Comparison of ENCODE assay signal across 10 mouse cellular contexts in genomic region chr6:54431761-54432160, GRCm38 (mm10). TPM values are rescaled to one million over a fixed set of nuclear protein-coding genes. Genes with fewer than 3 reads are reported as not detected.
A peak's percentile ranks its signal among the peaks of the same experiment; 100 is the strongest.
DNase-seq lines count a peak whose midpoint lies in the region; TF ChIP-seq lines count a peak whose summit lies in the region.
"Had no signal": no experiment of that assay in that cellular context is flagged by ENCODE, and none has a peak within 500 bp of the region (broad histone marks: within the 10 kb centered on the region; RNA-seq: fewer than 3 reads in every experiment).

No protein-coding gene starts in this region.

- peak; percentile 46; the same call in 1 of the 2 replicates for TF ChIP-seq EP300 in heart, adult 2 months (IDR thresholded peaks at IDR 0.05; ENCODE audit: insufficient read depth, low read depth, low read length)

- intact Hi-C loops in heart, adult 2 months (cut with DNase I): loop anchor here (5.0 kb wide), 1 partner anchor 46 kb away; no protein-coding TSS in a partner anchor
- intact Hi-C loops in heart, postnatal 25 days (cut with DNase I): no loop called here

- TF ChIP-seq POLR2A in heart, adult 2 months (IDR thresholded peaks at IDR 0.05; ENCODE audit: insufficient read depth, low read depth, low read length): no peak
- no peak for TF ChIP-seq POLR2A in olfactory bulb, adult 2 months (IDR thresholded peaks at IDR 0.05; ENCODE audit: insufficient read depth, low read depth, low read length)

- no peak overlapping the region for H3K4me3 ChIP-seq in heart, adult 2 months
- peak overlapping the region; percentile 84 for H3K4me3 ChIP-seq in layer of hippocampus, adult 2 months
- peak overlapping the region; percentile 17 for H3K4me3 ChIP-seq in olfactory bulb, adult 2 months (ENCODE audit: insufficient read depth, low read depth, low read length)

- H3K79me2 ChIP-seq in heart, adult 2 months (replicated peaks; ENCODE audit: control insufficient read depth, insufficient read depth, low read length): peaks cover 2% of the 10 kb centered on the region

- no peaks in the 10 kb centered on the region for H3K36me3 ChIP-seq in heart, adult 2 months (ENCODE audit: control insufficient read depth, insufficient read depth, low read length)

- no peak overlapping the region for H3K27ac ChIP-seq in heart, adult 2 months
- H3K27ac ChIP-seq in layer of hippocampus, adult 2 months: peak overlapping the region; percentile 94
- H3K27ac ChIP-seq in olfactory bulb, adult 2 months (ENCODE audit: insufficient read depth, low read depth, low read length): peak overlapping the region; percentile 75
- H3K27ac ChIP-seq: liver, embryonic 14.5 days had no signal

- WGBS in heart, adult 2 months: 59% methylated on average over 10 of the region's 10 CpGs
- 23% methylated on average over 10 of the region's 10 CpGs for WGBS in olfactory bulb, adult 2 months

- peak; percentile 31 to 34 for DNase-seq in heart, adult 2 months
- no peak for DNase-seq in heart, postnatal 25 days (ENCODE audit: low spot score)
- peak; percentile 72 to 75 for DNase-seq in cerebellum, postnatal 25 days
- peak; percentile 87 to 90 for DNase-seq in layer of hippocampus, adult 2 months (ENCODE audit: low spot score in 2 of 2)
- no peak for DNase-seq in spleen, postnatal 36 days (ENCODE audit: low spot score in 2 of 2)
- DNase-seq in T-cell, adult 2 months (ENCODE audit: low spot score): no peak
- DNase-seq in adrenal gland, postnatal 14 days: no peak
- DNase-seq: gastrocnemius, postnatal 14 days had no signal

- no peak overlapping the region for H3K9ac ChIP-seq in heart, adult 2 months (ENCODE audit: low read depth, low read length)
- H3K9ac ChIP-seq: liver, embryonic 14.5 days had no signal

- H3K27me3 ChIP-seq in heart, adult 2 months (ENCODE audit: control insufficient read depth, insufficient read depth, low read length): no peaks in the 10 kb centered on the region

- TF ChIP-seq CTCF in heart, adult 2 months (IDR thresholded peaks at IDR 0.05): no peak
- no peak for TF ChIP-seq CTCF in layer of hippocampus, adult 2 months (conservative IDR thresholded peaks at IDR 0.05)
- no peak for TF ChIP-seq CTCF in olfactory bulb, adult 2 months (IDR thresholded peaks at IDR 0.05; ENCODE audit: insufficient read depth, low read depth, low read length)

- peaks cover 2% of the 10 kb centered on the region; the same call in 1 of the 2 replicates for H3K4me1 ChIP-seq in heart, adult 2 months (ENCODE audit: control insufficient read depth, insufficient read depth, low read length)
- H3K4me1 ChIP-seq in olfactory bulb, adult 2 months (ENCODE audit: control insufficient read depth, insufficient read depth, low read length): peaks cover 19% of the 10 kb centered on the region

RNA-seq across cellular contexts. Expression of gene Wipf3, which starts 2.4 kb away (rescaled TPM):
- 10 to 100 TPM; 26.3 to 47.2 TPM for total RNA-seq in heart, adult 2 months (2021)
- polyA plus RNA-seq in heart, adult 2 months (2012; rRNA removed): 12.2 and 14.0 TPM in 2 replicates
- 10 to 100 TPM; 29.9 to 42.3 TPM for total RNA-seq in heart, postnatal 25 days (2021)
- total RNA-seq in layer of hippocampus, adult 2 months (2021): 100 to 1,000 TPM; 399 to 401 TPM
- polyA plus RNA-seq in olfactory bulb, adult 2 months (2012; ENCODE audit: insufficient read depth, insufficient read length, low replicate concordance, missing spikeins): not detected in 2 replicates
- 5.0 and 6.6 TPM in 2 replicates for total RNA-seq in adrenal gland, postnatal 14 days (2021)

Comparison
In these comparisons a context has a peak if more than half of its experiments do, and no peak if none do; other contexts are left out.
1. DNase-seq: peak in heart, adult 2 months (2 of 2), cerebellum, postnatal 25 days (2 of 2) and layer of hippocampus, adult 2 months (2 of 2); none in heart, postnatal 25 days (single experiment), spleen, postnatal 36 days (0 of 2), T-cell, adult 2 months (single experiment) and adrenal gland, postnatal 14 days (single experiment).
2. RNA of gene Wipf3, which starts 2.4 kb away (total RNA-seq): 399 to 401 TPM in layer of hippocampus, adult 2 months; 26.3 to 47.2 TPM in heart, adult 2 months, 29.9 to 42.3 TPM in heart, postnatal 25 days and 5.0 to 6.6 TPM in adrenal gland, postnatal 14 days; every median in the first group is over 4 times any median in the second.